Mouse (Mus musculus) adrenal gland, postnatal 10 days (tissue): ENCODE measurements around the gene Apoc3. TPM values are rescaled to one million over a fixed set of nuclear protein-coding genes. Genes with fewer than 3 reads are reported as not detected.

ENCODE experiments used
- DNase-seq: peaks from one replicate; pipeline ENCODE4 v3.0.0; 2021; ENCODE audit warnings: mixed read lengths
- long read RNA-seq, 2 experiments: library from polyadenylated mRNA; stranded (forward); transcript quantifications; one replicate each; pipeline ENCODE4 v2.0.0; 2021
- total RNA-seq, 2 experiments: library from RNA; stranded (reverse); gene quantifications; 2 replicates each; pipeline ENCODE4 v1.2.3; 2021

Gene Apoc3
- 10 to 100 TPM; 25.1 to 63.1 TPM for total RNA-seq
- long read RNA-seq, experiment 1, transcript Apoc3-201 (4 exons, 526 nt) = major isoform, 58 of 65 reads
- long read RNA-seq, experiment 1, partial matches to known transcripts = 3 of 65 reads
- long read RNA-seq, experiment 1, other reads (novel, unspliced or antisense) = 2 of 65 reads
- long read RNA-seq, experiment 2, transcript Apoc3-201 (4 exons, 526 nt) = major isoform, 5 of 6 reads
- long read RNA-seq, experiment 2, partial matches to known transcripts = 0 of 6 reads
- long read RNA-seq, experiment 2, other reads (novel, unspliced or antisense) = 0 of 6 reads

DNA sequence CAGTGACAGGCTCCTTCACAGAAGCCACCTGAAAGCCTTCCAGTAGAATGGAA is at the start of gene Apoc3:
TSS of gene Apoc3 (minus strand) at position 41 of the 53 bp plus-strand sequence.
- DNase-seq = no peak

- DNase-seq = peak; percentile 98
Measured at GRCm38 (mm10) chr9:46282631-46283436, 47.4 kb upstream of the Apoc3 start, which contains the start of gene Bud13. Bud13 (plus strand) TSS chr9:46283008.

DNA sequence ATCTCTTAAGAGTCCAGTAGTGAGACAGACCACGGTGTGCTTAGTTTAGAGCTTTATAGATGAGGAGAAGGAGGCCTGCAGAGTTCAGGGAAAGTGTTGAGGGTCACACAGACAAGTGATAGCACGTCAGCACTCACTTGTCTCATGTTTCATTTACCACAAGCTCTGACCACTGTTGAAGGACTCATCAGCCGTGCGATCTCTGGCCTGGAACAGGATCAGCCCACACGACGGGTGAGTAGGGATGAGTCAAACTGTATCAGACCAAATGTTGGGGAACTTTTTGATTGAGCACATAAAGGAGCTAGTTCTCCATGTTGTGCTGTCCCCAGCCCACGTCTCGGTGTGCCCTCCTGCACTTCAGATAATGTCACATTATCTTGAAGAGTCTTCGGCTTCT is 39.1 kb upstream of the Apoc3 start:
- no peak for DNase-seq

DNA sequence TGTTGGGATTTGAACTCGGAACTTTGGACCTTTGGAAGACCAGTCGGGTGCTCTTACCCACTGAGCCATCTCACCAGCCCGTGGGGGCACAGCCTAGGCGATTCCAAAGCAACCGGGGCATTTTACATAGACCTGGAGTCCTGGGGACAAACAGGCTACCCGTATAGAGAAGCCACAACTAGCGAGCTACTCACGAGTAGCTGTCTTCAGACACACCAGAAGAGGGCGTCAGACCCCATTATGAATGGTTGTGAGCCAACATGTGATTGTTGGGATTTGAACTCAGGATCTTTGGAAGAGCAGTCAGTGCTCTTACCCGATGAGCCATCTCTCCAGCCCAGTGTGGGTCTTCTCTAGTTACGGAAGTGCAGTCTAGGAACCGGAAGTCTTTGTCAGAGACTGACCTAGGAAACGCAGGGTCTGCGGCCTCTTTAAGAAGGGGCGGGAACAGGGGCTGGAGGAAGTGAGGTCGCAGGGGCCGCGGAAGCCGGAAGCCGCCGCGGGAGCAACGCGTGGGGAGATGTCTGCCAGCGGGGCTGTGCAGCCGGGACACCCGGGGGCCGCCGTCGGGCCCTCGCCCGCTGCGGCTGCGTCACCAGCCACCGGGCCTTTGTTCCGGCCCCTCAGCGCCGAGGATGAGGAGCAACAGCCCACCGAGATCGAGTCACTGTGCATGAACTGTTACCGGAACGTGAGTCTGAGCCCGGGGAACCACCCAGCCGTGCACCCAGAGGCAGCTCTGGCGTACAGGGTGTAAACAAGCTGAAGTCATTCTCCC is 37.4 kb upstream of the Apoc3 start, which contains the start of gene Zpr1:
TSS of gene Zpr1 (plus strand) at position 388 of the 778 bp plus-strand sequence.
- DNase-seq = peak; percentile 93

- DNase-seq = no peak
Measured at GRCm38 (mm10) chr9:46272070-46272469, 36.6 kb upstream of the Apoc3 start.

GRCm38 (mm10) chr9:46270782-46271181 is 35.3 kb upstream of the Apoc3 start:
- no peak for DNase-seq

DNA sequence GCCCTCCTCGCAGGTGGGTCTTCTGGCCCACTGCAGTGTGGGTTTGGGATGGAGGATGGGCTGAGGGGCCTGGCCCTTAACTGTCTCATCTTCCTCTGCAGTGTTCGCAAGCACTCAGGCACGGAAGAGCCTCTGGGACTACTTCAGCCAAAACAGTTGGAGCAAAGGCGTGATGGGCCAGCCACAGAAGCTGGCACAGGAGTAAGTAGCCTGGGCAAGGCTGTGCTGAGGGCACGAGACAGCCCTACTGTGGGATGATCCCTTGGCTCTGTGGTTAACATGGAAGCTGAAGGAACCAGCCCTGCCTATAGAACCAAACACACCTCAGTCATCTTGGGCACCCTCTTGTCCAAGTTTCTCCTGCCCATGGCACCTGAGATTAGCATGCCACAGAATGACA is 33.7 kb upstream of the Apoc3 start:
- no peak for DNase-seq

DNA sequence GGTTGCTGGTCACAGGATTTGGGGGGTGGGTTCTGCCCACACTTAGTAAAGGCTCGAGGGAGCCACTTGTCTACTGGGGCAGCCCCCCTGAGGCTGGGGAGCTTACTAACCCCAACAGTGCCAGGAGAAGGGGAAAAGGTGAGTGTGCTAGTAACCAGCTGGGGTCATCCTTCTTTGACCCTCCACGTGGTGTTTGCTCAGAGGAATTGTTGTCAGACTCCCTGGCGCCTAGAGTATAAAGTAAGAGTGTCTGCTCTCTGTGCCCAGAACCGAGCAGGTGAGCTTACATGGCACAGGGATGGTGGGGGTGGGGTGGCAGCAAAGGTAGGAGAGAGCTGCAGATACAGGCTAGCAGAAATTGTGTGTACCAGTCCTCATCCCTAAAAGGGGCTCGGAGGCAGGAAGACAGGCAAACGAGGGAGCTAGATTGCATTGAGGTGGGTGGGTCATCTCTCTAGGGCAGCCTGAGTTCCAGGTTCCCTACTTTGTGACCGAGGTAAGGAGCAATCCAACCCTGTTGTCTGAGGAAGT is 33.0 kb upstream of the Apoc3 start, which contains the start of gene Apoa5:
TSS of gene Apoa5 (plus strand) at position 291 of the 531 bp plus-strand sequence.
- DNase-seq = no peak

GRCm38 (mm10) chr9:46261131-46261530 is 25.7 kb upstream of the Apoc3 start:
- peak; percentile 54 for DNase-seq

GRCm38 (mm10) chr9:46259111-46259510 is 23.7 kb upstream of the Apoc3 start:
- no peak for DNase-seq

- DNase-seq = no peak
Measured at GRCm38 (mm10) chr9:46257546-46257945, 22.1 kb upstream of the Apoc3 start.

GRCm38 (mm10) chr9:46256658-46257385 is 21.4 kb upstream of the Apoc3 start:
- DNase-seq = peak; percentile 33

DNA sequence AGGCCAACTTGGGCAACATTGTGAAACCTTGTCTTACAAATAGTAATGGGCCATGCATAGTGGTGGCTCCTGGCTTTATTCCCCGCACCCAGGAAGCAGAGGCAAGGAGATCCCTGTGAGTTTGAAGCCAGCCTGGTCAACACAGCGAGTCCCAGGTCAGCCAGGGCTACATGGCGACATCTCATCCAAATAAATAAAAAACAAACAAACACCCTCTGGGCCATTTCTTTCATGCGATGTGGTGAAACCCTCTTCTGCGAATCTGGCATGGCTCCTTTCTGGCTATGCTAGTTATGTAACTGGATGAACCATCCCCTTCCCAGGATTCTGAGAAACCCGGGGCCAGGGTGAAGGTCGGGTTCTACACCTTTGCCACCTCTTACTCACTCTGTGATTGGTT is 20.7 kb upstream of the Apoc3 start:
- DNase-seq = no peak

GRCm38 (mm10) chr9:46246752-46247324 is 11.4 kb upstream of the Apoc3 start:
- DNase-seq = peak; percentile 71

DNA sequence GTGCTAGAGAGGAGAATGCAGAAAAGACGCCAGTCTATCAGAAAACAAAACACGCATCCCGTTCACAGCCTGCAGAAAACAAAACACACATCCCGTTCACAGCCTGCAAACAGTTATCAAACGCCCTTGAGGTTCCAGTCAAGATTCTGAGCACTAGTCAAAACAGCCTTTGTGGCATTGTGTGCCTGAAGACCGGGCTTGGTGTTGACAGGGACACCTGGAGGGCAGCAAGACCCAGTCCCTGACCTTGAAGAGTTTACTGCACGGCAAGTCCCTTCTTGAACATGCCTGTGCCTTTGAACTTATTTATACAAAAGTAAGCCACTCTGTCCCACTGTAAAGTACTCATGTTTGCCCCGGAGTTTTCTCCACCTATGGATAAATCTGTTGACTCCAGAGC is 8.1 kb upstream of the Apoc3 start:
- DNase-seq = no peak

DNA sequence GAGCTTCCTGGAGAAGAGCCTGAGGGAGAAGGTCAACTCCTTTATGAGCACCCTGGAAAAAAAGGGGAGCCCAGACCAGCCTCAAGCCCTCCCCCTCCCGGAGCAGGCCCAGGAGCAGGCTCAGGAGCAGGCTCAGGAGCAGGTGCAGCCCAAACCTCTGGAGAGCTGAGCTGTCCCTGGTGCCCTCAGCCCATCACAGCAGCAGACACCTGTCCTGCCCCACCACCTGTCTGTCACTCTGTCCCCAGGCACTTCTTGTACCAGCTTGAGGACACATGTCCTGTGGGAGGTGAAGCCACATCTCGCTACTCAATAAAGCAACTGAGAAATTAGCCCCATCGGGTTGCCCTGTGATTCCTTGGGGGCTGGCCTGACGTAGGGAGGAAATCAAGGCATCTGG is 7.7 kb upstream of the Apoc3 start:
- no peak for DNase-seq

GRCm38 (mm10) chr9:46241818-46242217 is 6.4 kb upstream of the Apoc3 start:
- DNase-seq = no peak

- DNase-seq = no peak
Measured at GRCm38 (mm10) chr9:46240526-46241153, 5.2 kb upstream of the Apoc3 start, which contains the start of gene Apoa4. Apoa4 (plus strand) TSS chr9:46240696.

DNA sequence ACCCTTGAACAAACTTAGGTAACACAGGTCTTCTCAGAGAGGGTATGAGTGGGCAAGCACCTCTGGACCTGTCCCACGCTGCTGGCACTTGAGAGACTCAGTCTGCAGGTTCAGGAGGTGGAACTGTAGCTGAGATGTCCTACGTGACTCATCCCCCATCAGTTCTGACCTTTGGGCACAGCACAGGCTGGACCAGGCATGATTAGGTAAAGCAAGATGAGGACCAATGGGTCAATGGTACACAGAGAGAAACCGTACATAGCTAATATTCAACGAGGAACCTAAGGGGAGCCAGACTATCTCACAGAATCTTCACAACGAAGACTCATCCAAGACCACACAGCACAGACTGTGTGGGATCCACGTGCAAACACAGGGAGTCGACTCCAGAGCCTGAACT is 3.4 kb upstream of the Apoc3 start:
- no peak for DNase-seq

DNA sequence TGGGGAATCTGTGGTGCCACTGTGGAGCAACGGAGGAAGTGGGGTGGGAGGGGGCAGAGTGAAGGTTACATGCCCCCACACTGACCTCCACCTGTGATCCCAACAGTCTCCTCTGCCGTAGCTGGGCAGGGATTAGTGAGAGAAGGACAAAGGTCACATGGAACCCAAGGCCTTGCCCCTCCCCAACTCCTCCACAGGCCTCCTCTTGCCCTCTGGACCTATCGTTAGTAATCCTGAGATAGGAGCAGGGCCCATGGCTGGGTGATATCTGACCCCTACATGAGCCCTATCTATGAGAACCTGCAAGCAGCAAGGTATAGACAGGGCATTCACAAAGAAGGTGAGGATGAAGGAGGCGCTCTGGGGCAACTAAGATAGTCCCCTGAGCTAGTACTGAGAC is 213 bp upstream of the Apoc3 start:
- DNase-seq = no peak

DNA sequence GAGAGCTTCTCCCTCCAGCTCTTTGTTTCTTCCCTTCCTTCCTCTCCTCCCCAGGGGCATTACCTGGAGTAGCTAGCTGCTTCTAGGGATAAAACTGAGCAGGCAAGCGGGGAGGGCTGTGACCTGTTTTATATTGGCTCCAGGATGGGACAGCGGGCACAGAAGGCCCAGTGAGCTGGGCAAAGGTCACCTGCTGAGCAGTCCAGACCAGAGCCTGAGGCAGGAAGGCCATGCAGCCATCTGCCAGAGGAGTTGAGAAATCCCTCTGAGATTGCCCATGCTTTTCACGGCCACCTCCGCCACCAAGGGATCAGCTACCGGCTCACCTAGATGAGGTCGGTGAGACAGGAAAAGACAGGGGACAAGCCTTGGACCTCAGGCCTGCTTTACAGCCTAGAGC is 240 bp downstream of the Apoc3 start:
- DNase-seq = peak; percentile 63
